ENCODE assay signal across 17 mouse cellular contexts in the genomic region with DNA sequence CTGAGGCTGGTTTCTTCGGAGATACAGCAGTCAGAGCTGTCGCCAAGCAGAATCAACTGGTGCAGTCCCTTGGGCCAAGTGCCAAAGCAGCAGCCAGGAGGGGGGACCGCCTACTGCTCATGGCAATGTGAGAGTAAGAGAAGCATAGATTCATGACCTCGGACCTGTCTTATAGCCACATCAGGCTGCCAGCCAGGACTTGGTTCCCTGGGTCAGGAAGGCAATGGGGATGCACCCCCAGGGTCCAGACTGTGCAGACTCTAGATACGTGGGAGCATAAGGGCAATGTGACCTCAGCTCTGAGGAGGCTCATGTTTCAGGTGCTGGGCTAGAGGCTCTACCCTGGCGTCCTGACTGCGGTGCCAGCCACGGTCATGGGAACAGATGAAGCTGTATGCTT. TPM values are rescaled to one million over a fixed set of nuclear protein-coding genes. Genes with fewer than 3 reads are reported as not detected.
A peak's percentile ranks its signal among the peaks of the same experiment; 100 is the strongest.
DNase-seq lines count a peak whose midpoint lies in the region; ATAC-seq and TF ChIP-seq lines count a peak whose summit lies in the region.
"Had no signal": no experiment of that assay in that cellular context is flagged by ENCODE, and none has a peak within 500 bp of the region (broad histone marks: within the 10 kb centered on the region; RNA-seq: fewer than 3 reads in every experiment).

No protein-coding gene starts in this region.

- intact Hi-C loops in heart, adult 2 months (cut with DNase I) = no loop called here
- intact Hi-C loops in left cerebral cortex, postnatal 4 days (cut with DNase I) = no loop called here
- intact Hi-C loops in left cerebral cortex, postnatal 25 days (cut with DNase I) = no loop called here
- intact Hi-C loops in left cerebral cortex, postnatal 14 days (cut with DNase I) = no loop called here

- DNase-seq in heart, postnatal 0 days (ENCODE audit: low spot score) = no peak
- no peak for DNase-seq in heart, adult 2 months
- peak; percentile 41 for DNase-seq in left cerebral cortex, postnatal 4 days
- no peak for DNase-seq in left cerebral cortex, postnatal 25 days (ENCODE audit: low spot score in 2 of 2)
- no peak for DNase-seq in embryonic facial prominence, embryonic 10.5 days (ENCODE audit: low spot score)
- DNase-seq in gastrocnemius, postnatal 10 days = peak; percentile 53
- DNase-seq in left cerebral cortex, postnatal 14 days (ENCODE audit: low spot score in 2 of 2) = no peak
- DNase-seq: heart, postnatal 4 days; liver; thymus, postnatal 36 days had no signal

- ATAC-seq in heart, postnatal 0 days (ENCODE audit: insufficient read depth, low read depth) = 0 out of 2 replicates have a peak, but pooled peaks have one; percentile 7

- no peak overlapping the region for H3K4me3 ChIP-seq in heart, postnatal 0 days (ENCODE audit: low read depth, low read length)
- H3K4me3 ChIP-seq in heart, adult 2 months = no peak overlapping the region
- no peak overlapping the region for H3K4me3 ChIP-seq in embryonic facial prominence, embryonic 10.5 days
- H3K4me3 ChIP-seq: embryonic facial prominence, embryonic 15.5 days; forebrain, embryonic 10.5 days; heart, embryonic 10.5 days; lung, embryonic 15.5 days had no signal

- H3K9ac ChIP-seq in heart, postnatal 0 days (replicated peaks; ENCODE audit: low read depth, low read length) = no peak overlapping the region
- no peak overlapping the region for H3K9ac ChIP-seq in heart, adult 2 months (ENCODE audit: low read depth, low read length)
- H3K9ac ChIP-seq: embryonic facial prominence, embryonic 15.5 days; lung, embryonic 15.5 days had no signal

- WGBS in heart, postnatal 0 days = 51% methylated on average over 8 of the region's 8 CpGs
- WGBS in heart, adult 2 months = 61% methylated on average over 8 of the region's 8 CpGs
- WGBS in embryonic facial prominence, embryonic 10.5 days = 69% methylated on average over 8 of the region's 8 CpGs

- H3K27me3 ChIP-seq in heart, postnatal 0 days (ENCODE audit: control insufficient read depth, insufficient read depth, low read length) = no peaks in the 10 kb centered on the region
- no peaks in the 10 kb centered on the region for H3K27me3 ChIP-seq in heart, adult 2 months (ENCODE audit: control insufficient read depth, insufficient read depth, low read length)
- H3K27me3 ChIP-seq in embryonic facial prominence, embryonic 10.5 days (replicated peaks; ENCODE audit: low read depth, poor library complexity, severe bottlenecking) = no peaks in the 10 kb centered on the region
- H3K27me3 ChIP-seq: embryonic facial prominence, embryonic 15.5 days; lung, embryonic 15.5 days had no signal

- no peaks in the 10 kb centered on the region for H3K9me3 ChIP-seq in heart, postnatal 0 days (replicated peaks; ENCODE audit: control insufficient read depth, low read length)
- H3K9me3 ChIP-seq in embryonic facial prominence, embryonic 10.5 days = no peaks in the 10 kb centered on the region
- H3K9me3 ChIP-seq: embryonic facial prominence, embryonic 15.5 days; forebrain, embryonic 10.5 days; heart, embryonic 10.5 days; lung, embryonic 15.5 days had no signal

- no peak for TF ChIP-seq CTCF in heart, postnatal 0 days (IDR thresholded peaks at IDR 0.05; ENCODE audit: low read depth)
- no peak for TF ChIP-seq CTCF in heart, adult 2 months (IDR thresholded peaks at IDR 0.05)

- no peak overlapping the region for H3K4me2 ChIP-seq in heart, postnatal 0 days (ENCODE audit: low read depth, low read length)
- H3K4me2 ChIP-seq: embryonic facial prominence, embryonic 15.5 days; lung, embryonic 15.5 days had no signal

- TF ChIP-seq EP300 in heart, postnatal 0 days (IDR thresholded peaks at IDR 0.05; ENCODE audit: low read depth) = no peak
- TF ChIP-seq EP300 in heart, adult 2 months (IDR thresholded peaks at IDR 0.05; ENCODE audit: insufficient read depth, low read depth, low read length) = no peak

- no peak overlapping the region for H3K27ac ChIP-seq in heart, postnatal 0 days (ENCODE audit: low read depth)
- H3K27ac ChIP-seq in heart, adult 2 months = no peak overlapping the region
- H3K27ac ChIP-seq in embryonic facial prominence, embryonic 10.5 days (replicated peaks) = 0 out of 2 replicates have a peak overlapping the region, but pooled peaks have one; percentile 20
- H3K27ac ChIP-seq: embryonic facial prominence, embryonic 15.5 days; forebrain, embryonic 10.5 days; heart, embryonic 10.5 days; lung, embryonic 15.5 days had no signal

- H3K79me2 ChIP-seq in heart, adult 2 months (replicated peaks; ENCODE audit: control insufficient read depth, insufficient read depth, low read length) = no peaks in the 10 kb centered on the region

- no peak for TF ChIP-seq POLR2A in heart, adult 2 months (IDR thresholded peaks at IDR 0.05; ENCODE audit: insufficient read depth, low read depth, low read length)

- 0 out of 2 replicates have a peak, but pooled peaks cover under 1% of the 10 kb centered on the region for H3K36me3 ChIP-seq in heart, postnatal 0 days (replicated peaks; ENCODE audit: control insufficient read depth, insufficient read depth, low read length)
- no peaks in the 10 kb centered on the region for H3K36me3 ChIP-seq in heart, adult 2 months (ENCODE audit: control insufficient read depth, insufficient read depth, low read length)
- H3K36me3 ChIP-seq in embryonic facial prominence, embryonic 10.5 days (replicated peaks) = peaks cover 17% of the 10 kb centered on the region
- H3K36me3 ChIP-seq: embryonic facial prominence, embryonic 15.5 days; lung, embryonic 15.5 days had no signal

- no peaks in the 10 kb centered on the region for H3K4me1 ChIP-seq in heart, postnatal 0 days (ENCODE audit: control insufficient read depth, insufficient read depth)
- H3K4me1 ChIP-seq in heart, adult 2 months (ENCODE audit: control insufficient read depth, insufficient read depth, low read length) = no peaks in the 10 kb centered on the region
- H3K4me1 ChIP-seq in embryonic facial prominence, embryonic 10.5 days = peaks cover 7% of the 10 kb centered on the region; the same call in 1 of the 2 replicates
- H3K4me1 ChIP-seq: embryonic facial prominence, embryonic 15.5 days; forebrain, embryonic 10.5 days; lung, embryonic 15.5 days had no signal

RNA-seq across cellular contexts. Expression of gene Jag2, which starts 25.6 kb away (rescaled TPM):
- 22.7 and 58.5 TPM in 2 replicates for total RNA-seq in heart, postnatal 0 days (2014; rRNA removed; ENCODE audit: low replicate concordance)
- polyA plus RNA-seq in heart, postnatal 0 days (2015; fragmentation: Nextera tagmentation; extraction: Ambion mirVana) = 1.8 and 3.3 TPM in 2 replicates
- total RNA-seq in heart, adult 2 months (2021) = 10 to 100 TPM; 25.4 to 27.4 TPM
- 34.4 and 35.5 TPM in 2 replicates for polyA plus RNA-seq in heart, adult 2 months (2012; rRNA removed)
- 10 to 100 TPM; 76.5 to 97.2 TPM for total RNA-seq in left cerebral cortex, postnatal 4 days (2021)
- total RNA-seq in left cerebral cortex, postnatal 25 days (2021) = 10 to 100 TPM; 50.1 to 55.1 TPM
- polyA plus RNA-seq in embryonic facial prominence, embryonic 10.5 days (2016; fragmentation: Nextera tagmentation; extraction: Ambion mirVana) = 4.8 and 5.3 TPM in 2 replicates
- 10 to 100 TPM; 29.4 to 40.0 TPM for total RNA-seq in gastrocnemius, postnatal 10 days (2021)
- total RNA-seq in left cerebral cortex, postnatal 14 days (2021) = 10 to 100 TPM; 60.2 to 61.2 TPM

RNA-seq across cellular contexts. Expression of gene Gpr132, which starts 35.9 kb away (rescaled TPM):
- total RNA-seq in heart, postnatal 0 days (2014; rRNA removed; ENCODE audit: low replicate concordance) = 0.38 TPM in 1 of 2 replicates, not detected in the other
- polyA plus RNA-seq in heart, postnatal 0 days (2015; fragmentation: Nextera tagmentation; extraction: Ambion mirVana) = 0.04 TPM in 1 of 2 replicates, not detected in the other
- total RNA-seq in heart, adult 2 months (2021) = under 1 TPM; 0.29 to 0.36 TPM
- 1.00 and 2.0 TPM in 2 replicates for polyA plus RNA-seq in heart, adult 2 months (2012; rRNA removed)
- not detected for total RNA-seq in left cerebral cortex, postnatal 4 days (2021)
- total RNA-seq in left cerebral cortex, postnatal 25 days (2021) = not detected
- 0.30 TPM in 1 of 2 replicates, not detected in the other for polyA plus RNA-seq in embryonic facial prominence, embryonic 10.5 days (2016; fragmentation: Nextera tagmentation; extraction: Ambion mirVana)
- under 1 TPM in 1 of 2 experiments, not detected in 1; 0.09 TPM for total RNA-seq in gastrocnemius, postnatal 10 days (2021)
- total RNA-seq in left cerebral cortex, postnatal 14 days (2021) = not detected
- total RNA-seq: layer of hippocampus, postnatal 14 days; left cerebral cortex, postnatal 10 days had no signal
- polyA plus RNA-seq: neural tube, embryonic 11.5 days had no signal

RNA-seq across cellular contexts. Expression of gene Nudt14, which starts 38.0 kb away (rescaled TPM):
- total RNA-seq in heart, postnatal 0 days (2014; rRNA removed; ENCODE audit: low replicate concordance) = 13.5 and 33.9 TPM in 2 replicates
- polyA plus RNA-seq in heart, postnatal 0 days (2015; fragmentation: Nextera tagmentation; extraction: Ambion mirVana) = 28.2 and 33.2 TPM in 2 replicates
- total RNA-seq in heart, adult 2 months (2021) = 1 to 10 TPM; 5.7 to 8.6 TPM
- polyA plus RNA-seq in heart, adult 2 months (2012; rRNA removed) = 11.4 and 14.8 TPM in 2 replicates
- total RNA-seq in left cerebral cortex, postnatal 4 days (2021) = 10 to 100 TPM; 12.5 to 16.7 TPM
- total RNA-seq in left cerebral cortex, postnatal 25 days (2021) = 10 to 100 TPM; 10.8 to 11.5 TPM
- 78.1 and 83.8 TPM in 2 replicates for polyA plus RNA-seq in embryonic facial prominence, embryonic 10.5 days (2016; fragmentation: Nextera tagmentation; extraction: Ambion mirVana)
- 10 to 100 TPM; 17.3 to 17.5 TPM for total RNA-seq in gastrocnemius, postnatal 10 days (2021)
- total RNA-seq in left cerebral cortex, postnatal 14 days (2021) = 10 to 100 TPM in 1 of 2 experiments, 1 to 10 TPM in 1; 9.5 to 11.0 TPM

Comparison
In these comparisons a context has a peak if more than half of its experiments do, and no peak if none do; other contexts are left out.
1. DNase-seq: peak in left cerebral cortex, postnatal 4 days (single experiment) and gastrocnemius, postnatal 10 days (single experiment); none in heart, postnatal 0 days (single experiment), heart, adult 2 months (0 of 2), left cerebral cortex, postnatal 25 days (0 of 2), embryonic facial prominence, embryonic 10.5 days (single experiment) and left cerebral cortex, postnatal 14 days (0 of 2).